Mouse (Mus musculus) liver, embryonic 14.5 days (tissue): ENCODE data around the gene Grsf1. TPM values are rescaled to one million over a fixed set of nuclear protein-coding genes. Genes with fewer than 3 reads are reported as not detected.
A peak's percentile ranks its signal among the peaks of the same experiment; 100 is the strongest.

Experiments used
- ATAC-seq: fragments of 200-750 bp; cut with Nextera tagmentation; 2 replicates; pipeline ENCODE4 v1.8.0; 2017; ENCODE audit warnings: moderate number of reproducible peaks, mild to moderate bottlenecking, moderate library complexity; ENCODE audit not compliant: insufficient read depth
- DNase-seq, 3 experiments: peaks; one replicate each; pipeline ENCODE4 v3.0.0-alpha.2; 2012 to 2013; ENCODE audit warnings: low read depth in 3 of 3, low spot score in 3 of 3
- H3K27ac ChIP-seq: fragments of 300-500 bp; sonication (generic); 2 replicates; pipeline ENCODE4 v1.5.1; 2014; ENCODE audit warnings: moderate library complexity, mild to moderate bottlenecking, control low read depth, inconsistent platforms
- H3K27me3 ChIP-seq: fragments of 300-500 bp; sonication (generic); 2 replicates; pipeline ENCODE4 v1.6.1; 2014; ENCODE audit warnings: mild to moderate bottlenecking, low read length, moderate library complexity; ENCODE audit not compliant: control insufficient read depth, insufficient read depth
- H3K36me3 ChIP-seq: fragments of 300-500 bp; sonication (generic); replicated peaks from 2 replicates; pipeline ENCODE4 v1.6.1; 2014; ENCODE audit warnings: low read depth; ENCODE audit not compliant: control insufficient read depth, insufficient read depth
- H3K4me1 ChIP-seq, 2 experiments: fragments of 200-500 bp in 1 of 2; fragments of 300-500 bp in 1 of 2; sonication (generic) in 1 of 2; replicated peaks; 2 replicates each; pipeline ENCODE4 v1.6.1; 2012 to 2014; ENCODE audit warnings: antibody characterized with exemption in 1 of 2, inconsistent platforms in 1 of 2, low read length in 1 of 2; ENCODE audit not compliant: control insufficient read depth in 2 of 2, insufficient read depth in 2 of 2
- H3K4me2 ChIP-seq: fragments of 300-500 bp; sonication (generic); 2 replicates; pipeline ENCODE4 v1.6.1; 2014; ENCODE audit warnings: low read depth, mild to moderate bottlenecking, control low read depth, moderate library complexity
- H3K4me3 ChIP-seq, 2 experiments: fragments of 200-500 bp in 1 of 2; fragments of 300-500 bp in 1 of 2; sonication (generic) in 1 of 2; 2 replicates each; pipeline ENCODE4 v1.5.1; 2012 to 2014; ENCODE audit warnings: low read depth in 2 of 2, low read length in 2 of 2, mild to moderate bottlenecking in 2 of 2, control low read depth in 1 of 2, inconsistent platforms in 1 of 2, moderate library complexity in 1 of 2; ENCODE audit not compliant: insufficient read depth in 1 of 2
- H3K9ac ChIP-seq: fragments of 300-500 bp; sonication (generic); replicated peaks from 2 replicates; pipeline ENCODE4 v1.6.1; 2014; ENCODE audit warnings: mild to moderate bottlenecking, control low read depth, moderate library complexity
- H3K9me3 ChIP-seq: fragments of 300-500 bp; sonication (generic); 2 replicates; pipeline ENCODE4 v1.6.1; 2016; ENCODE audit warnings: low read length, mixed read lengths; ENCODE audit not compliant: control insufficient read depth
- CTCF ChIP-seq: IDR thresholded peaks from 2 replicates; pipeline ENCODE4 v1.5.1; 2016; ENCODE audit warnings: antibody characterized with exemption, low read depth, control low read depth
- EP300 ChIP-seq: IDR thresholded peaks from 2 replicates; pipeline ENCODE4 v1.6.1; 2016; ENCODE audit warnings: antibody characterized with exemption, low read depth
- WGBS: fragments of 180-500 bp; shearing (Covaris S2); extraction: QIAGEN DNeasy Blood & Tissue Kit; methylation state at CpG from one replicate; pipeline ENCODE4 v1.1.7; 2014; ENCODE audit not compliant: insufficient replicate concordance; 5-methylcytosine and 5-hydroxymethylcytosine counted together
- polyA plus RNA-seq, 2 experiments: library from polyadenylated mRNA; depleted of rRNA in 1 of 2; stranded (reverse) in 1 of 2; unstranded in 1 of 2; fragments of >200 nt; fragmentation: Nextera tagmentation in 1 of 2; extraction: Ambion mirVana in 1 of 2; gene quantifications; 2 replicates each; pipeline versions ENCODE4 v1.2.1 to v1.2.3; 2012 to 2014

Gene Grsf1
- polyA plus RNA-seq, 2 experiments, result 20.3 to 27.5 TPM

DNA sequence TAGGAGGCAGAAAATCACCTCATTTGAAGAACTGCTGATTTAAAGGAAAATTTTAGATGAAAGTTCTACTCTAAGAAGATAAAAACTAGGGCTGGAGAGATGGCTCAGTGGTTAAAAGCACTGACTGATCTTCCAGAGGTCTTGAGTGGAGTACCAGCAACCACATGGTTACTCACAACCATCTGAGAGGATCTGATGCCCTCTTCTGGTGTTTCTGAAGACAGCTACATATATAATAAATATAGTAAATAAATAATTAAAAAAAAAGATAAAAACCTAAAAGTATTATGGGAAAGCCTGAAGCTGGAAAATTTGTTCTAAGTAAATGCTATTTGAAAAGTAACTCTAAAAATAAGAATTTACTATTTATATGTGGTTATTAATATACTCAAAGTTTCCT lies 17.1 kb upstream of the Grsf1 start:
- TF ChIP-seq CTCF, result no peak
- no peak for TF ChIP-seq EP300
- Histone ChIP-seq H3K4me3 (no peak overlapping the region), H3K36me3 (no peaks in the 10 kb centered on the region), H3K9ac (no peak overlapping the region), H3K27me3 (no peaks in the 10 kb centered on the region), H3K27ac (no peak overlapping the region), H3K9me3 (no peaks in the 10 kb centered on the region), H3K4me1 (no peaks in the 10 kb centered on the region; a peak in 1 of 4 replicates), H3K4me2 (no peak overlapping the region)
- ATAC-seq (no peak), DNase-seq (no peak)

DNA sequence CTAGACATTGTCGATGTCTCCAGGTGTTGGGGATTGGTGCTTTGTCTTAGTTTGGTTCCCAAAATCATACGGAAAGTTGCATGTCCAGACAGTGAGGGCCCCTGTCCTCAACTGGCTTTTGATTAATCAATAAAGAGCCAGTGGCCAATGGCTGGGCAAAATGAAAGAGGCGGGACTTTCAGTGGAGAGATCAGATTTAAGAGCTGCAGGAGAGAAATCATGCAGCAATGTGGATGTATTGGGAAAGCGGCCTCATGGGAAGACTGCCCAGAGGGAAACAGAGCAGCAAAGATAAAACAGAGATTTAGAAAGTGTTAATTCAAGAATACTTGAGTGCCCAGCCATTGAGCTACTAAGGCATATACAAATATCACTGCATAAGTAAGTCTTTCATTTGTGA lies 16.6 kb upstream of the Grsf1 start:
- Histone ChIP-seq H3K27ac (no peak overlapping the region), H3K4me1 (no peaks in the 10 kb centered on the region; a peak in 1 of 4 replicates), H3K4me2 (no peak overlapping the region), H3K4me3 (no peak overlapping the region), H3K9ac (no peak overlapping the region), H3K9me3 (no peaks in the 10 kb centered on the region), H3K36me3 (no peaks in the 10 kb centered on the region), H3K27me3 (no peaks in the 10 kb centered on the region)
- no peak for DNase-seq
- TF ChIP-seq EP300, result no peak
- TF ChIP-seq CTCF, result no peak
- 74% methylated on average over 4 of the region's 4 CpGs for WGBS
- no peak for ATAC-seq

- no peaks in the 10 kb centered on the region for H3K27me3 ChIP-seq
- 55% methylated on average over 6 of the region's 6 CpGs for WGBS
- H3K4me2 ChIP-seq, result no peak overlapping the region
- TF ChIP-seq CTCF, result no peak
- no peak for TF ChIP-seq EP300
- no peak overlapping the region for H3K9ac ChIP-seq
- ATAC-seq (no peak), DNase-seq (no peak)
- no peaks in the 10 kb centered on the region for H3K36me3 ChIP-seq
- no peak overlapping the region for H3K27ac ChIP-seq
- no peak overlapping the region for H3K4me3 ChIP-seq
- no peaks in the 10 kb centered on the region for H3K9me3 ChIP-seq
- H3K4me1 ChIP-seq, result no peaks in the 10 kb centered on the region; a peak in 1 of 4 replicates
These were observed 15.6 kb upstream of the Grsf1 start for GRCm38 (mm10) chr5:88691506-88692095.

- no peak overlapping the region for H3K4me3 ChIP-seq
- TF ChIP-seq CTCF (no peak), EP300 (no peak)
- H3K27me3 ChIP-seq, result no peaks in the 10 kb centered on the region
- 55% methylated on average over 10 of the region's 10 CpGs for WGBS
- peak overlapping the region; percentile 11; the same call in 1 of the 2 replicates for H3K4me2 ChIP-seq
- no peak overlapping the region for H3K27ac ChIP-seq
- H3K9ac ChIP-seq, result no peak overlapping the region
- DNase-seq (no peak), ATAC-seq (no peak)
- H3K4me1 ChIP-seq, result no peaks in the 10 kb centered on the region; a peak in 1 of 4 replicates
- no peaks in the 10 kb centered on the region for H3K36me3 ChIP-seq
- H3K9me3 ChIP-seq, result no peaks in the 10 kb centered on the region
These were observed 14.9 kb upstream of the Grsf1 start for GRCm38 (mm10) chr5:88690681-88691505.

- Histone ChIP-seq H3K4me1 (no peaks in the 10 kb centered on the region; a peak in 1 of 4 replicates), H3K4me2 (no peak overlapping the region), H3K9ac (no peak overlapping the region), H3K4me3 (no peak overlapping the region), H3K27ac (no peak overlapping the region), H3K27me3 (peaks cover 4% of the 10 kb centered on the region; the same call in 1 of the 2 replicates), H3K9me3 (no peaks in the 10 kb centered on the region), H3K36me3 (no peaks in the 10 kb centered on the region)
- no peak for ATAC-seq
- WGBS, result 58% methylated on average over 3 of the region's 3 CpGs
- DNase-seq, result no peak
- TF ChIP-seq EP300 (no peak), CTCF (peak; percentile 64)
These were observed 13.4 kb upstream of the Grsf1 start for GRCm38 (mm10) chr5:88689279-88689938.
